Mouse (Mus musculus): ENCODE data around the gene Gm9913.

The Gm9913 gene

DNA sequence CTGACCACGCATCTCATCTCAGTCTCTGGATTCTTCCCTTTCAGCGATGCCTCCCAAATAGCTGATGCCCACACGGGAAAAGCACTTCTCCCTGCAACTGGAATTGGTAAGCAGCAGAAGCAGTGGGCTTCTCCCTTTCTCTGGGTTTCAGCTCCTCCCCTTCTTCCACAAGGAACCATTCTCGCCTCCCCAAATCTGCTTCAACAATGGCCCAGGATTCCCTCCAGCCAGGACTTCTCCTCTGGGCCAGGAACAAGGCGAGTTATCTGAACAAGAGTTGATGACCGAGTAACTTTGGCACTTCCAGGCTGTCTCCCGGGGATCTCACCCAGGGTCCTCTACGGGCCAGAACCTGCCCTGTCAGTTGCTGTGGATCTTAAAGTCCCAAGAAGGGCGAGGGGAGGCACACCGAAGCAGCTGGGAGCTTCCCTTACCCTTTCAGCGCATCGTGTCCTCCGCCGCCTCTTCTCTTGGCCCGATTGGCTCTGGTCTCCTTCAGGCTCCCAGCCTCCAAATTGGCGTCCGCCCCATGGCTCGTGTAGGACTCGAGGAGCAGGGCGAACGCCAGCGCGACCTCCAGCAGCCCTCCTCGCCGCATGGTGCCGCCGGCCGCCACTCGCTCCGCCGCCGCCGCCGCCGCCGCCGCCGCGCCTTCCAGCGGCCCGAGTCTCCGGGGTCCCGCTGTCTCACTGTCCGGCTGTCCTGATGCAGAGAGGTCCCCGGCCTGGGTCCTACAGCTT, at the start of gene Gm9913:
TSS of gene Gm9913 (plus strand) at position 84 of the 740 bp plus-strand sequence.
- in situ Hi-C loops (cut with MseI, MboI): no loop called here

DNA sequence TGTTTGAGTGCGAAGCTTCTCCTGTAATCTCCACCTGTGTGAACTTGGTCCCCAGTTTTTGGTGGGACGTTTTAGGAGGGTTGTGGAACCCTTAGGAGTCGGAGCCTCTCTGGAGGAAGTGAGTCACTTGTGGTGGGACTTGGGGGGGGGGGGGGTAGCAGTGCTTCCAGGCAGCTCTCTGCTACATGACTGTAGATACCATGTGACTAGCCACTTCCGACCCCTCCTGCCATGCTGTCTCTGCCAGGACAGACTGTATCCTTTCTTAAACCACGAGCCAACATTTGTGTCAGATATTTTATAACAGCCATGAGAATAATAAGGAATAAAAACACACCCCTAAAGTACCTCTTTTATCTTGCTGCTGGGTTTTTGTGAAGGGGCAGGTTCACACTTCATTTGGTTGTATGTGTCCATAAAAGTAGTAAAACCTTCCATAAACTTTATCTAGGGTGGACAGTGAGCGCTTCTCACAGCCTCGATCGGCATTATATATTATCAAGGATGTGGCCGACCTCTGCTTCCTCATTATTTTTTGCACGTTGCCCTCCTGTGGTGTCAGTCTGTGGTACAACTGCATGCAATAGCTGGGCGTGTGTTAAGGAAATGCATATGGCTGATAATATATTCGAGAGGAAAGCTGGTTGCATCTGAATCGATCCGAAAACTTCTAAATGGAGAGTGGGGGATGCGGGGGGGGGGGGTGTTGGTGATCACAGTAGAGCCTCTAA, 48.7 kb upstream of the Gm9913 start:
- in situ Hi-C loops (cut with MseI, MboI): no loop called here

DNA sequence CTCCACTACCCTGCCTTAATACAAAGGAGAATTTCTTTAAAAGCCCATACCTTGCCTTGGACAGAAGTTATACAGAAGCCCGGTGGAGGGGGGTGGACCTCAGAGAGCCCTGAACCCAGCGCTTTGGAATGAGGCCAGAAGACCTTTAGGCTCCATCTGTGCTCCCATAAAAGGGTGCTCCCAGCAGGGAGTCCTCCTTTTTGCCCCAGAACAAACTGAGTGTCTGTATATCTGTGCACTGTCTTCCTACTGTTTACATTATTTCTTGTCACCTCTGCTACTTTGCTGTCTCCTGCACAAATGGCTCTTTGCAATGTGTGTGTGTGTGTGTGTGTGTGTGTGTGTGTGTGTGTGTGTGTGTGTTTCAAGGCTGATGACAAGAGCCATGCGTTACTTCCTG, 45.8 kb upstream of the Gm9913 start:
- in situ Hi-C loops (cut with MseI, MboI): no loop called here

DNA sequence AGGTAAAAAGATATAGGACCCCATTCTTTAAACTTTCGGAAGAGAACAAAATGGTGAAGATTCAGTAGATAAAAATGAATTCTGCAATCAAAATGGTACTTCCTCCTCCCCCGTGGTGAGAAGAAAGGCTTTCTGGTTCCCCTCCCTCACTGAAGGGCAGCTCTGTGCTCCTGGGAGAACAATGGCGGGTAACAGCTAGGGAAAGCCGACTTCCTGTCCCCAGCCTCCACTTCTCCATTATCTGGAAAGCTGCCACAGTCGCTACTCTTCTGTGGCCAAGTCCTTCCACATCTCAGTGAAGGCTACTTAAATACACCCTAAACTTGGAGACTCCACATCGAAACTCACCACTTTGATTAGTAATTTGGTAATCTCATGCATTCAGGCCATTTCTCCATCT, 40.9 kb upstream of the Gm9913 start:
- in situ Hi-C loops (cut with MseI, MboI): no loop called here

DNA sequence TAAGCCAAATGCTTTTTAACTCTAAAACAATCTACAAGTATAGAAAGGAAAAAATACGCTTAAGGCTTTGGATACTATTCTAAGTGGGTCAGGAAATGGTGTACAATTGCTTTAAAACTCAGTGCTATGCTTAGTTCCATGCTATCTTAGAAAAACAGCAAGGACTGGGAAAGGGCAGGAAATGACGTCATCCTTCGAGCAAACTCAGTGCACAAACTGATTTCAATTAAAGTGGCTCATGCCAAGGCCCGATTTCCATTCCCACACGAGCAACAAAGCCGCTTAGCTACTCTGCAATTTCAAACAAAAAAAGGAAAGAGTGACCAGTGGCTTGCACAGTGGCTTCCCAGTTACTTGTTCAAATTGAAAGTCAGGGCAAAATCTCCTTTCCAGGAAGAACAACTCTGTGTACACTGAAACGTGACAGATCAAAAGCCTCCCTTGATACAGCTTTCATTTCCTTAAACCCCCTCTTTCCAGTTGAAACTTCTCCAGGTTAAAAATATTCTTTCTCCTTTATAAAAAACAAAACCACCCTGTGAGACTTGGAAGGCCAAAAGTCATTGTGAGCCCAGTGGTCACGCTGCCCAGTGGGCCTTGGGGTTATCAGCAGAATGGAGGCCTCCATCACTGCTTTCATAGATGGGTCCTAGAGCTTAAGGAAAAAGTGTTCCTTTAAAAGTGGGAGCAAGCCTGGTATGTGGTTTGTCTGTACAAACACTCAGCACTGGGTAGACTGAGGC, 34.2 kb upstream of the Gm9913 start:
- in situ Hi-C loops (cut with MseI, MboI): no loop called here

DNA sequence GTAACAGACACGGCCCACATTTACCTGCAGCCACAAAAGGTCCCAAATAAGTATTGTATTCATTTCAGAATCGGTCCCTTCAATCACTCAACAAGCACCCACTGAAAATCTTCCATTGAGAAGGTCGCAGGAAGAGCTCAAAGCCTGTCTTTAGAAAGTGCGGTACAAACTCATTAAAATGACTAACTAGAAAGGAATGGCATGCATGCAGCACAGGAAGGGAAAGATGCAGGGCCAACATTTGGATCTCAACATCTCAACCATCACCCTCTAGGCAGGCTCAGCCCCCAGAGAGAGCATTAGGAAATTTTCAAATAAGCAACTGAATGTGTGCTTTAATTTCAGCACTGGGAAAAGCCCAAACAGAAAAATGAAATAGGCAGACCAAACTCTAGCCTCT, 33.2 kb upstream of the Gm9913 start:
- in situ Hi-C loops (cut with MseI, MboI): no loop called here

DNA sequence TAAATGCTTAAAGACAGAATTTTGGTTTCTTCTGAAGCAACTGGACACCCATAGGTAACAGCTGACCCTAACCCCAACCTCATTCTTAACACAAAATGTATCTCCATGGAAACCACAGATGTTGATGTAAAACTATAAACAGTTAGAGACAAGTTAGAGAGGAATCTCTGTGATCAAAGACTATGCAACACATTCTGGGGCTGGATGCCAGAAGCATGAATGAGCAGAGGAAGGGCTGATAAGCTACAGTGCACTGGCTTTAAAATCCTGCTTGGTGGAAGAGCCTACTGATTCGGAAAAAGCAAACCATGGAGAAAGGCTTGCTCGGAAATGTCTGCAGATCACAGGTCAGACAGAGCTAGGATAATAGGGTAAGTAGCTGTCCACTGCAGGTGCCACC, 31.7 kb upstream of the Gm9913 start:
- in situ Hi-C loops (cut with MseI, MboI): no loop called here

DNA sequence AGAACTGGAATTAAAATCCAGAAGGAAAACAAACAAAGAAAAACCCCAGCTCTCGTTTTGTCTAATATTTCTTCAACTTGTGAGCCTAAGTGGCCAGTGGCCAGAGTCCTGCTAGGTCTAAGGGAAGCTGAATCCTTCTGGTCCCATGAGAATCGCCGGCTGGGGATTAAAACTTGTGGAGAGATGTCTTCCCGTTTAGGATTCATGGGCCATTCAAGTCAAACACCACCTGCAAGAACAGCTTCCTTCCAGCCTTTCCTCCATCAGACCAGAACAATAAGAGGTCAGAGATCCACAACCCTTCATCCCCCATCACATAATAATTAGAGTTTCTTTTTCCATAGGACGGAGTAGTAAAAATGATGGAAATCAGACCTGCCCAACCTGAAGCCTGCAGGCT, 30.2 kb upstream of the Gm9913 start:
- in situ Hi-C loops (cut with MseI, MboI): no loop called here

DNA sequence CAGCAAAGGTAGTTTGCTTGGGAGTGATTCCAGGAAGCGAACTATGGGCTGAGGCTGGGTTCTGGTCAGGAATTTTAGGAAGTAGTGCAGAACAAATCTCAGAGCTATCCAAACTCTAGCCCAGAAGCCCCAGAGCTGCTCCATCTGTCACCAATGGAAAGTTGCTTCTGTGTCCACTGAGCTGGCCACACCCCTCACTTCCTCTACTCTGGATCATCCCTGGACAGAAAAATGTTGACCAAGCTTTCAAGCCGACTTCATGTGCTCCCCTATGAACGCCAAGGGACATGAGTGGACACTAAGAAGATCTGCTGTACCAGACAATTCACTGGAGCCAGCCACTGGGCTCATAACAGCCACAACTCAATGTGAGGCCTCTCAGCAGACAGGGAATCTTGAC, 28.7 kb upstream of the Gm9913 start:
- in situ Hi-C loops (cut with MseI, MboI): no loop called here

DNA sequence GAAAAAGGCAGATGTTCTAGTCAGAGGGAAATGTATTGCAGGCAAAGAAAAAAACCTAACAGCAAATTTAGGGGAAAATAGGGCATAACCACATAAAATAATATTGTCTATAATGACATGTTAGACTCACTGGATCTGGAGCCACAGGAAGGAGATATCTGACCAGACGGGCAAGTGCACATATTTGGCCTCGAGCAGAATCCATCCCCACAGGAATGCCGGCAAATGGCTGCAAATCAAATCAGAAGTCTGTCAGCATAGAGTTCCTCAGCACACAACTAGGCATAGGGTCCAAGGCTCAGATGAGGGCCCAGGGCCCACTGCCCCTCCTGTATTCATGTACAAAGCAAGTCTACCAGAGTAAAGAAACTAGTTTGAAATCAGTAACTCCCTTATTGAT, 27.5 kb upstream of the Gm9913 start:
- in situ Hi-C loops (cut with MseI, MboI): no loop called here

DNA sequence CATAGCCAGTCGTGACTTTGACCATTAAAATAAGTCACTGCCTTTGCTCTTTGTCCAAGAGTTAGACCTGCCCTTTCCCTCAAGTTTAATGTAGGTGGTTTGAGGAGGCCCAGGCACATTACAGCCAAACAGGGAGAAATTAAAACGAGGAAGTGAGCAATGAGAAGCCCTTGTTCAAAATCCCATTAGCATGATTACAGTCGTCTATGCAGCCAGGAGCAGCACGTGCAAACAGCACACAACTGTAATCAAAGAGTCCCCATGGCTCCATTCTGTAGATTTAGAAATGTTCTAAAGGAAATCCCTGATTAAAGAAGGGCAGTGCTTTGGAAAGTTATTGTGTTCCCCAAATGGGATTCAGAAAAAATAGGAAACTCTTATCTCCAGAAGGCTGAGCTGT, 26.2 kb upstream of the Gm9913 start:
- in situ Hi-C loops (cut with MseI, MboI): no loop called here

DNA sequence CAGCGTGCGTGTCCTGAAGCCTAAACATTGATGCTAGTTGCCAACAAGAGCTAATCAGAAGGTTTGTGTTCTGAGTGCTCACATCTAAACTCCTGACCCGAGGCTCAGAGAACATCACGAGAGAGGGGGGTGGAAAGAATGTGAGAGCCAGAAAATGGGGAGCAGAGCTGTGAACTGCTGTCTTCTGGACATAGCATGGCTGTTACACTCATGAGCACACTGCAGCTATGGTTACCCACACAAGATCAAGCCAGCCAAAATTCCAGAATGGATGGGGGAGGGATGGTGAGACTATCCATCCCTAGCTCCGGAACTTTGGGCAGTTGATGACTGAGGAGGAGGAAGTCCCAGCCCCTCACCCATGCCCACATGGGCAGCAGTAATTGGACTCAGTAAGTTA, 24.8 kb upstream of the Gm9913 start:
- in situ Hi-C loops (cut with MseI, MboI): no loop called here

DNA sequence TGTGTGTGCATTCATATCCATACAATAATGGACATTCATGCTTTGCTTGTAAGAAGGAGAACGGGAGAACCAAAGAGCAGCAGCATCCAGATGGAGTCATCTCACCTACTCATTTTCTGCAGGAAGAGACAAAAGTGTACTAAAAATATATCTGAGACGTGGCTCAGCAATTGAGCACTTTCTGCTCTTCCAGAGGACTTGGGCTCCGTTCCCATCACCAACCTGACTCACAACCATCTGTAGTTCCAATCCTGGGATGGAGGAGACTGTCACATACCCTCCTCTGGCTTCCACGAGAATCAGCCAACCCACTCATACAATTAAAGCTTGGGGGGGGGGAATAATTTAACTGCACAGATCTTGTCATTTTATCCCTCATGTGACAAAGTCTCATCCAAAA, 23.8 kb upstream of the Gm9913 start:
- in situ Hi-C loops (cut with MseI, MboI): no loop called here

DNA sequence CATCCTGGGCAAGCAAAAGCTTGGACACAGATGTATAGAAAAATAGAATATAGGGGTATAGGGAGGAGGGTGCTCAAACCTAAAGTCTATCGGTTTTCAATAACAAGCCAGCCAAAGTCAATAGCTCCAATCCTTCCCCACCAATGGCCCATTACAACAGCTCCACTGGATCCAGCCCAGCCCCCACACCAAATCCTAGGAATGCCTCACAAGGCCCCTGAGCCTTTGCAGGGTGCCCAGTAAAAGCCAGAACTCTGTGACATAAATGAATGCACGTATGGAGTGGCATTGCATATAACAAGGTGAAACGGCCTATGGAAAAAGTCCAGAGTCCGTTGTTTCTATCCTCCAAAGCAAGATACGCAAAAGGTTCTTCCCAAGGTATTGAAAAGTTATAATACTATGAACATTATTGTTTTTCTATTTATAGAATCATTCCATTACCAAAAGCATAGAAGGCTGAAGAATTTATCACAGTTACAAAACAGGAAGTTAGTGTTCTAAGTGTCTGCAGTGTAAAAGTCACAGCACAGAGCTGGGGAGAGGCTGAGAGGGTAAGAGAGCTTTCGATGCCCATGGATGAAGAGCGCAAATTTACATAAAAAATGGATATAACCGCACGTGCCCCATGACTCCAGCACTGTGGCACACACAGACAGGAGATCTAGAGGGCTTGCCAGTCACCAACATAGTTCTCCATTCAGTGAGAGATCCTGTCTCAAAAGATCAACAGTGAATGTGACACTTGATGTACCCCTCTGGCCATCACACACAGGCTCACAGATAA, 23.2 kb upstream of the Gm9913 start:
- in situ Hi-C loops (cut with MseI, MboI): no loop called here

DNA sequence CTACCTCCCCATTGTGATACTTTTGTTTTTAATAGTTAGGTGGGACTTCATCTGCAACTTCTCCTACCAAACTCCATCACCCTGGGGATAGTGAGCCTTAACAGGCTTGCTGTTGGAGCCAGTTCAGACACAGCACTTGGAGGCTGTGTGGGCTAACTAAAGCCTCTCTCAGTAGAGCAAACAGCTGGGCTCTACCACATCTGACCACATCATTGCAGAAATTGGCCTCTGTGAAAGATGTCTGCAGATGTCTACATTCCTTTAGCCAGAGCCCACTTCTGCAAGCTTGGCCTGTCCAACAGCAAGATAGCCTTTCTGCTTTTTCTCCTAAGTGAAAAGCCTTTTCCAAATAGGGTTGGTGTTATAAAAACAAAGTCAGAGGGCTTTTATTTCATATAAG, 20.7 kb upstream of the Gm9913 start:
- in situ Hi-C loops (cut with MseI, MboI): no loop called here

DNA sequence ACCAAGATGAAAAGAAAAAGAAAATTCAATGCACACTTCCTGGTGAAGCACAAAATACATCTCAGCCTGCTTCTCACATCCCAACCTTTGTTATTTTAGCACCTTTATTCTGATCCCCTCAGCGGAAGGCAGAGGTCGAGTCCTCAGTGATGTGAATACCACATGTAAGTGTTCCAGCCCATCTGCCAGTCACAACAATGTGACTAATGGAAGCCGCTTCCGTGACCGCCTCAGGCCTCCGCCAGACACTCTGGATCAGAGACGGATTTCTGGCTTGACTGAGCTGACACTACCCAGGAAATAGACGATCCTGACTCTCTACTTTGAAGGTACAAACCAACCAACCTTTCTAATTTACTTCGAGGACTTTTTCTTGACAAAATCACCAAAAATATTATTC, 20.0 kb upstream of the Gm9913 start:
- in situ Hi-C loops (cut with MseI, MboI): no loop called here

DNA sequence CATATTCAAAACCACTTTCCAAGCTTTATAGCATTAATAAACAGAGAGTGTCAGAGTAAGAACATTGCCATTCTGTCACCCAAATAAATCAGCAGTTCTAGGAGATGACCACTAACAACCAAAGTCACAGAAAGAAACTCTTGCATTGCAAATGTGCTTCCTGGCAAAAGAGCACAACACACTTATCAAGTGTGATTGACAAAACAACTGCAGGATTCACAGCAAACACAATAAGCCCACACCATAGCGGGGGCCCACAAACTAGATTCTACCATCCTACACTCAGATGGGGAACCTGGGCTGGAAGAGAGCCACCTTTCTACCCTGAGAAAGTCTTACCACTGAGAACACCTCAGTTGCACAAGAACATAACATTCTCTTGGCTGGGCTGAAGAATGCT, 14.9 kb upstream of the Gm9913 start:
- in situ Hi-C loops (cut with MseI, MboI): no loop called here

DNA sequence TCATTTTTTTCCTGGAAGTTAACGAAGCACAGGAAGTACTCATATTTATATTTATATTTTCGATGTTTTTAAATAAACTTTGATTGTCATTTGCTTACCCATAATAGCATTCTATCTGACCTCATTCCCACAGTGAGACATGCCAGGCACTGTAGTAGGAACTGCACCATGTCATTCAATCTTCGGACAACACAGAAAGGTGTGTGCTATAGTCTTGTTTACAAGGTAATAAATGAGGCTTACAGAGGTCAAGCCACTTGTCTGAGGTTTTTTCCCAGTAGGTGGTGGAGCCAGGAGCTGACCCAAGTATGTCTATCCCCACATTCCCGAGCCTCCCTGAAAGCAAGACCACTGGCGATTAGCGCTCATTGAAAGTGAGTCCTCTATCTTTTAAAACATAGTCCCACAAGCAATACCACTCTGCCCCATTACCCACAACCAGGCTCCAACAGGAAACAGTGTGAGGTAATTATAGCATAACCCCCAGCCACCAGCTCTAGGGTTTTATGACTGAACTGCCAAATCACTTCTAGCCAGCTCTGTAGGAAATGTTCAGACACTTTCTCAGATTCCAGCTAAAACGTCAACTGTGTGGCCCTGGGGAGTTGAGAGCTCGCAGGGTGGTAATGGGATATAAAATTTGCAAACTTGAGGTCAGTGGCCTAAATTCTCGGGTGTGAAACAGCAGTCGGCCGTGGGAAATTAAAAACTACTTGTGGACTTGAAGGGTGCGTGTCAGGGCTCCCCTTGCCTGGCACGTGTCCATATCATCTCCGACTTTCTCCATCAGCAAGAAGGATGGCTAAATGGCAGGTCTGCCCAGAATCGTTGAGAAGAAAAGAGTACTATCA, 12.6 kb upstream of the Gm9913 start:
- in situ Hi-C loops (cut with MseI, MboI): no loop called here

DNA sequence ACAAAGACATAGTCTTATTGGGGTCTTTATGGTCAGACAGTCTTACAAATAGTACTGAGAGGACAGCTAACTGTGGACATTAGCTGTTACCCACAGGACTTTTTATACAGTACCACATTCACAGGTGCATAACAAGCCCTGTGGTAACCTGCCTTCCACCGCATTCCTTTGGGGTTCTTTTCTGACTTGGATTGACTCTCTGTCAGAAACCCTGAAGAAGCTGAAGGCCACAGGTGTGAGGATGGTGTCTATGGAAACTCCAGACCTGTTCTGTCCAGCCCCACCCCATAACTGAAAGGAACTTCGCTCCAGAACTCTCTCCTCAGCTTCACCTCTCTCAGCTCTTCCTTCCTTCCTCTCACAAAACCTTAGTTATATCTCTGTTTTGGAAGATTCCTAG, 10.6 kb upstream of the Gm9913 start:
- in situ Hi-C loops (cut with MseI, MboI): no loop called here

DNA sequence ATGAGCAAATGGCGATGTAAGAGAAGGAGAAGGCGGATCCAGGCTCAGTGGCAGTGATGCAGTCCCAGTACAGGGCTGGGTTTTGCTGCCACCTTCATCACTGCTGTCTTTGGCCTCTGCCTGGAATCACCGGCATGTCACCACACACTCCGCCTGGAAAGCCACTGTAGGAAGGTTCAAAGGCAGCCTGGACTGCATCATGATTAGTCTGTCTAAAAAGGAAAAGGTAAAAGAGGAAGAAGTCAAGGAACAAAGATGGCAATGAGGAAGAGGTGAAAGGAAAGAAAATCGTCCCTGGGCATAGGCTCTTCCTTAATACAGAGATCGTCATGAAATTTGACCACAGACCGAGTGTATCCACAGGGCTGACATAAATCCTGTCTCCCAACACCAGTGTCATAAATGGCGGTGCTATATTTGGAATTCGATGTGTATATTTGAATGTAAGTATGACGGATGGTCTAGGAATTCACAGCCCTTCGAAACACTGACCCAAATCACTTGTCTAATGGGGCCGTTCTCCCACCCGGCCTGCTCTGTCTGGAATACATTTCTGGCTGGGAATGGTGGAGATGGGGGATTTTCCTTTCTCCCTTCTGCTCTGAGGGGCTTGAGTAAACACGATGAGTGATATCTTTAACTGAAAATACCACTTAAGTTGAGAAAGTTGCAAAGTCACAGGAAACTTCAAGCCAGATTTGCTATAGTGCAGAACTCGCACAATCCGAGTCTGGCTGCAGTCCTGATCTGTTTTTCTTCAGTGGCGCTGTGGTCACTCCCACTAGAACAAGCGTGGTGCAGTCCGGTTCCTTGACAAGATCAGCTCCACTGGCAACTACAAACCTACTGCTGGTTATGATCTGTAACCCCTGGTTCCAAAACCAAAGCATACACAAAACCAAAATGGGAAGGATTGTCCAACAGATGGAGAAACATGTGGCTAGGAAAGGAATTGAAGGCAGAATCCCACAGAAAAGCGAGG, 9.8 kb upstream of the Gm9913 start:
- in situ Hi-C loops (cut with MseI, MboI): no loop called here

Measured in mouse trophoblast stem cell (cell line).